Mouse (Mus musculus): ENCODE measurements around the gene Phlda3. TPM values are rescaled to one million over a fixed set of nuclear protein-coding genes. Genes with fewer than 3 reads are reported as not detected.

Gene Phlda3
- 76.4 and 78.4 TPM in 2 replicates for polyA plus RNA-seq (2015; fragmentation: Nextera tagmentation; extraction: Ambion mirVana)

DNA sequence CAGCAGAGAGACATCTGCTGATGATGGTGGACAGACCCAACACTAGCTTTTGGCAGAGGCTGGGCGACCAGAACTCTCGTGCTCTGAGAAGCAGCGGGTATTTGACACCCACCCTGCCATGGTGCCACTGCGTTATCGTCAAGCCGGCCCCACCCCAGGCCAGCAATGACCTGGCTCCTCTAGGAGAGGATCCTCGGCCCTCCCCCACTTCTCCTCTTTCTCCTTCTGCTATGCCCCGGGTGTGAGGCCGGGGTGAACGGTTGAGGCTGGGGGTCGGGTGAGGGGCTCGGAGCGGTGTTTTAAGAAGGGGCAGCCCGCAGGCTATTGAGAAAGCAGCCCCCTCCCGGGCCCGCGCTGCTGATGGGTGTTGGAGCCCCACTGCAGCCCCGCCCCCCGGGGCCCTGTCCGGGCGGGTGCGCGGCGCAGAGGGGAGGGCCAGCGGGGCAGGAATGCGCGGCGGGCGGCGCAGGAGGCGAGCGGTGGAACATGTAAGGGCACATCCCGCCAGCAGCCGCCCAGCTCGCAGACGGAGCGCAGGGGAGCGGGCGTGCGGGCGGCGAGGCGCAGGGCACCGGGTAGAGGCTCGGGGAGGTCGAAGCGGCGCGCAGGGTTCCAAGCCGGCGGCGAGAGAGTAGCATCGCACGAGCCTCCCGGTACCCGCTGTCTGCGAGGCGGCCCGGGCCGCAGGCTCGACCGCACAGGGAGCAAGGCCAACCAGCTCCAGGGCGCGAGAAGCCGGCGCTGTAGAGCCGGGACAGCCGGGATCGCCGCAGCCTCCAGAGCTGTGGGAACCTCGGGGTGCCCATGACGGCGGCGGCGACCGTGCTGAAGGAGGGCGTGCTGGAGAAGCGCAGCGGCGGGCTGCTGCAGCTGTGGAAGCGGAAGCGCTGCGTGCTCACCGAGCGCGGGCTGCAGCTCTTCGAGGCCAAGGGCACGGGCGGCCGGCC lies at the start of gene Phlda3:
Gene Phlda3, plus strand, starts transcription at position 475 of the 947 bp plus-strand sequence.
- Histone ChIP-seq H3K27ac (peak within 1 kb of the TSS; percentile 92), H3K4me2 (ENCODE audit: low read length) (peak within 1 kb of the TSS; percentile 91), H3K9ac (ENCODE audit: low read depth, low read length) (peak within 1 kb of the TSS; percentile 89), H3K9me3 (replicated peaks; ENCODE audit: low read length) (no peaks in the 10 kb centered on the region), H3K4me1 (replicated peaks; ENCODE audit: insufficient read depth, low read length) (peaks cover 37% of the 10 kb centered on the region), H3K36me3 (ENCODE audit: insufficient read depth, low read length) (peaks cover 6% of the 10 kb centered on the region; the same call in 1 of the 2 replicates), H3K27me3 (ENCODE audit: insufficient read depth, low read length) (no peaks in the 10 kb centered on the region), H3K4me3 (replicated peaks; ENCODE audit: low read depth, low read length) (peak within 1 kb of the TSS; percentile 73)
- under 1% methylated on average over 90 of the region's 90 CpGs for WGBS
- ATAC-seq (replicated peaks; ENCODE audit: low FRiP score, low read depth) (peak; percentile 87), DNase-seq (ENCODE audit: low spot score) (peak; percentile 89)
- TF ChIP-seq CTCF (IDR thresholded peaks at IDR 0.05; ENCODE audit: low read depth): no peak

DNA sequence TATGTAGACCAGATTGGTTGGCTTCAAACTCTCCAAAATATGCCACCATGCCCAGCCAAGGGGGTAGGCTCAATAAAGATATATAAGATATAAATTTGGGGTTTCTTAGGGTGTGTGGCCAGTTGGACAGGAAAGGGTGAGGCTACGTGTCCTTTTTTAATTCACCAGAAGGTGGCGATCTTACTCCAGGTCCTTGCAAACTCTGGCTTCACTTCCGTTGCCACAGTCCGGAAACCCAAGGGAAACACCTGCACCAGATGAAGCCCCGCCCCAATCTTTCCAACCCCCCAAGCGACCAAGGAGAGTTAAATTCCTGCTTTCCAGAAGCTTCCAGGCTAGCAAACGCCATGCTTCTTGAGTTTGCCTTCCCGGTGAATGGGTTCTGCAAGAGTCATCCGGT lies 46.4 kb upstream of the Phlda3 start:
- TF ChIP-seq CTCF (IDR thresholded peaks at IDR 0.05; ENCODE audit: low read depth): peak; percentile 95
- peak; percentile 88 for DNase-seq (ENCODE audit: low spot score)

GRCm38 (mm10) chr1:135719983-135720382 lies 45.9 kb upstream of the Phlda3 start, which contains the start of gene Csrp1:
Csrp1 (plus strand) TSS chr1:135720061.
- DNase-seq (ENCODE audit: low spot score) (no peak), ATAC-seq (replicated peaks; ENCODE audit: low FRiP score, low read depth) (peak; percentile 34)
- Histone ChIP-seq H3K9me3 (replicated peaks; ENCODE audit: low read length) (no peaks in the 10 kb centered on the region), H3K4me3 (replicated peaks; ENCODE audit: low read depth, low read length) (no peak within 1 kb of the TSS), H3K27ac (0 out of 2 replicates have a peak within 1 kb of the TSS, but pooled peaks have one; percentile 47), H3K4me1 (replicated peaks; ENCODE audit: insufficient read depth, low read length) (no peaks in the 10 kb centered on the region), H3K36me3 (ENCODE audit: insufficient read depth, low read length) (no peaks in the 10 kb centered on the region), H3K9ac (ENCODE audit: low read depth, low read length) (no peak within 1 kb of the TSS), H3K27me3 (ENCODE audit: insufficient read depth, low read length) (no peaks in the 10 kb centered on the region), H3K4me2 (ENCODE audit: low read length) (no peak within 1 kb of the TSS)
- TF ChIP-seq CTCF (IDR thresholded peaks at IDR 0.05; ENCODE audit: low read depth): no peak
- WGBS: 60% methylated on average over 6 of the region's 6 CpGs

More for the DNA sequence above, 46.4 kb upstream of the Phlda3 start:
- H3K4me2 ChIP-seq (ENCODE audit: low read length): no peak overlapping the region
- H3K9ac ChIP-seq (ENCODE audit: low read depth, low read length): no peak overlapping the region
- H3K27ac ChIP-seq: 0 out of 2 replicates have a peak overlapping the region, but pooled peaks have one; percentile 47
- 18% methylated on average over 9 of the region's 9 CpGs for WGBS
- no peaks in the 10 kb centered on the region for H3K9me3 ChIP-seq (replicated peaks; ENCODE audit: low read length)
- H3K4me1 ChIP-seq (replicated peaks; ENCODE audit: insufficient read depth, low read length): no peaks in the 10 kb centered on the region
- peak; percentile 71 for ATAC-seq (replicated peaks; ENCODE audit: low FRiP score, low read depth)
- H3K27me3 ChIP-seq (ENCODE audit: insufficient read depth, low read length): no peaks in the 10 kb centered on the region
- H3K36me3 ChIP-seq (ENCODE audit: insufficient read depth, low read length): no peaks in the 10 kb centered on the region
- no peak overlapping the region for H3K4me3 ChIP-seq (replicated peaks; ENCODE audit: low read depth, low read length)

DNA sequence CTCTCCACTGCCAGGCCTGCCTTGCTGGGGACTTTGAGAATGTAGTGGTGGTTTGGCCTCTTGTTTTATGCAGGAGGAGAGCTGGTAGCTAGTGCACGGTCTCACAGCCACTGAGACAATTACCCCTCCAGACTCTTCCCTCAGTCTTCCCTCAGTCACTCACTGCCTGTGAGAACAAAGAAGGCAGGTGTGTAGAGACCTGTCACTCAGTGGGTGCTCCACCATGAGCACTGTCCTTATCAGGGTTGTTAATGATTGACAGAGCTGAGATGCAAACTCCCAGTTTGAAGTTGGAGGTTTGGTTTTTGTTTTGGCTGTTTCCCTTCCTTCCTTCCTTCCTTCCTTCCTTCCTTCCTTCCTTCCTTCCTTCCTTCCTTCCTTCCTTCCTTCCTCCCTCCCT lies 42.9 kb upstream of the Phlda3 start:
- Histone ChIP-seq H3K9me3 (replicated peaks; ENCODE audit: low read length) (no peaks in the 10 kb centered on the region), H3K4me1 (replicated peaks; ENCODE audit: insufficient read depth, low read length) (peaks cover 4% of the 10 kb centered on the region; the same call in 1 of the 2 replicates), H3K27me3 (ENCODE audit: insufficient read depth, low read length) (no peaks in the 10 kb centered on the region), H3K4me2 (ENCODE audit: low read length) (no peak overlapping the region), H3K36me3 (ENCODE audit: insufficient read depth, low read length) (no peaks in the 10 kb centered on the region), H3K27ac (no peak overlapping the region), H3K4me3 (replicated peaks; ENCODE audit: low read depth, low read length) (no peak overlapping the region), H3K9ac (ENCODE audit: low read depth, low read length) (no peak overlapping the region)
- ATAC-seq (replicated peaks; ENCODE audit: low FRiP score, low read depth) (no peak), DNase-seq (ENCODE audit: low spot score) (no peak)
- TF ChIP-seq CTCF (IDR thresholded peaks at IDR 0.05; ENCODE audit: low read depth): no peak
- WGBS: 59% methylated on average over 1 of the region's 1 CpGs

GRCm38 (mm10) chr1:135724134-135724533 lies 41.8 kb upstream of the Phlda3 start:
- Histone ChIP-seq H3K36me3 (ENCODE audit: insufficient read depth, low read length) (no peaks in the 10 kb centered on the region), H3K9me3 (replicated peaks; ENCODE audit: low read length) (no peaks in the 10 kb centered on the region), H3K4me3 (replicated peaks; ENCODE audit: low read depth, low read length) (no peak overlapping the region), H3K4me2 (ENCODE audit: low read length) (no peak overlapping the region), H3K9ac (ENCODE audit: low read depth, low read length) (no peak overlapping the region), H3K27me3 (ENCODE audit: insufficient read depth, low read length) (no peaks in the 10 kb centered on the region), H3K4me1 (replicated peaks; ENCODE audit: insufficient read depth, low read length) (peaks cover 7% of the 10 kb centered on the region; the same call in 1 of the 2 replicates), H3K27ac (no peak overlapping the region)
- no peak for DNase-seq (ENCODE audit: low spot score)
- TF ChIP-seq CTCF (IDR thresholded peaks at IDR 0.05; ENCODE audit: low read depth): no peak
- no peak for ATAC-seq (replicated peaks; ENCODE audit: low FRiP score, low read depth)
- 68% methylated on average over 4 of the region's 4 CpGs for WGBS

GRCm38 (mm10) chr1:135725324-135725723 lies 40.6 kb upstream of the Phlda3 start:
- Histone ChIP-seq H3K9me3 (replicated peaks; ENCODE audit: low read length) (no peaks in the 10 kb centered on the region), H3K4me1 (replicated peaks; ENCODE audit: insufficient read depth, low read length) (peaks cover 15% of the 10 kb centered on the region; the same call in 1 of the 2 replicates), H3K4me2 (ENCODE audit: low read length) (no peak overlapping the region), H3K9ac (ENCODE audit: low read depth, low read length) (no peak overlapping the region), H3K27ac (no peak overlapping the region), H3K4me3 (replicated peaks; ENCODE audit: low read depth, low read length) (no peak overlapping the region), H3K27me3 (ENCODE audit: insufficient read depth, low read length) (no peaks in the 10 kb centered on the region), H3K36me3 (ENCODE audit: insufficient read depth, low read length) (no peaks in the 10 kb centered on the region)
- 95% methylated on average over 6 of the region's 6 CpGs for WGBS
- DNase-seq (ENCODE audit: low spot score) (no peak), ATAC-seq (replicated peaks; ENCODE audit: low FRiP score, low read depth) (no peak)
- TF ChIP-seq CTCF (IDR thresholded peaks at IDR 0.05; ENCODE audit: low read depth): no peak

All from kidney, postnatal 0 days (tissue).